Mouse (Mus musculus): ENCODE measurements around the gene Stk32b. TPM values are rescaled to one million over a fixed set of nuclear protein-coding genes. Genes with fewer than 3 reads are reported as not detected.

Gene Stk32b
- 12.3 TPM for polyA plus RNA-seq (2014; fragmentation: Illumina TruSeq; extraction: RNeasy Lipid Tissue Mini Kit (QIAGEN cat#74804); ENCODE audit: low read depth, low replicate concordance)

DNA sequence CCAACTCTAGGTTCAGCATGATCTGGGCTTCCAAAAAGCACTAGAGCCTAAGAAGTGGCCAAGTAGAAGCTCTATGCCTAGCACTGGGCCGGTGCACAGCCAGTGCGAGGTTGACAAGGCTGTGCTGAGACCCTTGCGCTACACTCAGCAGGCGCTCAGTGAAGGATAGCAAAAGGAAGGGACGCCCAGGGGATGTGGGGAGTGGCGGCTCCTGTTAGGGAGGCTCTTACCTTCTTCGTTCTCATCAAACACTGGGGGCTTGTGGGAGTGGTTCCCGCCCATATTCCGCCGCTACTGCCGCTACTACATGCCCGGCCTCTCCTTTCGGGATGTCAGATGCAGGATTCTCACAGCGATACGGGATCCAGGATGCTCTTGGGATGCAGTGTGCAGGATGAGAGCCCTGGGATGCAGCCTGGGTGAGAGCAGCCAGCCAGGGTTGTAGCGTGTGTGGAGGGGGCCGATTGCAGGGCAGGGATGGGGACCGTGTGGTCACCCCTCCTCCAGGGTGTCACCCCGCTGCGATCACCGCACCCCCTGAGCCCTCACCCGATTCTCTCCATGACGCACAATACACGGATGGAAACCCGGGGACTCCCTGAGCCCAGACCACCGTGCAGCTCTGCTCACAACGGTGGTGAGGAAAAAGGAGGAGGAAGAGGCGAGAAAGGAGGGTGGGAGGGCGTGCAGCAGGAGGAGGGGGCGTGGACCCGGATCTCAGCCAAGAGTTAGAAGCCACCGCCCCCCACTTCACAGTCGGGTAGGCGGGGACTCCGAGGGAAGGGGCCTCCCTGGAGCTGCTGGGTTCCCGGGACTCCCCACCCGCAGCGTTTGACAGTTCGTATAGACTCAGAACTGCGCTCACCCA, at the start of gene Stk32b:
TSS of gene Stk32b (minus strand) at position 667 of the 868 bp plus-strand sequence.

DNA sequence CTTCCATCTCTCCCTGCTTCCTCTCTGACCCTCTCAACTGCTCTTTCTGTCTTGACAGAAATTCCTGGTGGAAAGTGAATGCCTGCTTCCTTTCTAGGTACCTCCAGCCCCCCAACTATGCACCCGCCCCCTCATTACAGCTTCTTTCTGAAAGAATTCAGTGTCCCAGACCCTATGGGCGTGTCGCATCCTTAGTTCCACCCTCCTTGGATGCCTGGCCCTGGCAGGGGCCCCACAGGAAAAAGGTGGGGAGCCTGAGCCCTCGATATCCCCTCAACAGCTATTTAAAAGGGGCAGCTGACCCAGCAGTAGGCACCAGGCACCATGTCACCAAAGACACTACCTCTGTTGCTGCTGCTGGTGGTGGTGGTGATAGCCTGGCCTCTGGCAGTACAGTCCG, 18.3 kb upstream of the Stk32b start, which contains the start of gene Cytl1:
TSS of gene Cytl1 (plus strand) at position 296 of the 400 bp plus-strand sequence.

Other genes starting within 250 kb of the Stk32b start
- gene Cytl1, start 18.3 kb upstream of the Stk32b start, polyA plus RNA-seq (2014; fragmentation: Illumina TruSeq; extraction: RNeasy Lipid Tissue Mini Kit (QIAGEN cat#74804); ENCODE audit: low read depth, low replicate concordance) = 1.9 TPM
- 0.28 TPM for gene Msx1, start 107.4 kb upstream of the Stk32b start, polyA plus RNA-seq (2014; fragmentation: Illumina TruSeq; extraction: RNeasy Lipid Tissue Mini Kit (QIAGEN cat#74804); ENCODE audit: low read depth, low replicate concordance)